Mouse (Mus musculus) Patski (cell line): ENCODE results near the gene Krtap5-4. TPM values are rescaled to one million over a fixed set of nuclear protein-coding genes. Genes with fewer than 3 reads are reported as not detected.

Experiments used
- ATAC-seq: fragments of 100-300 bp; one replicate; pipeline ENCODE4 v1.8.0; 2021
- CTCF ChIA-PET: fragments of 350-600 bp; sonication (Branson Sonifier 250); formaldehyde crosslinking; loops from one replicate; lab custom pipeline; 2022; ENCODE audit warnings: inconsistent platforms; lab: Charles Lee
- POLR2A ChIA-PET: fragments of 350-600 bp; sonication (Branson Sonifier 250); formaldehyde crosslinking; loops from one replicate; lab custom pipeline; 2022; ENCODE audit warnings: antibody characterized with exemption, inconsistent platforms; lab: Charles Lee
- DNase-seq: peaks from one replicate; pipeline ENCODE4 v3.0.0-alpha.2; 2011; ENCODE audit warnings: low read depth, low spot score
- H3K27me3 ChIP-seq: fragments of 371-371 bp; one replicate; pipeline ENCODE4 v1.5.1; 2021
- CTCF ChIP-seq: fragments of 100-300 bp; IDR thresholded peaks from one replicate; pipeline ENCODE4 v1.5.1; 2021
- in situ Hi-C: fragments of 300-500 bp; cut with MboI; formaldehyde crosslinking; loops from 3 replicates; pipeline ENCODE4 v1.11.1; 2018; ENCODE audit warnings: low pct_unique_long_range_greater_than_20kb, mixed read lengths
- polyA plus RNA-seq: library from polyadenylated mRNA; unstranded; gene quantifications from one replicate; pipeline ENCODE4 v1.2.3, GENCODE M21; 2021

Krtap5-4 gene
- polyA plus RNA-seq, 1 experiment from 2014 or later = not detected

DNA sequence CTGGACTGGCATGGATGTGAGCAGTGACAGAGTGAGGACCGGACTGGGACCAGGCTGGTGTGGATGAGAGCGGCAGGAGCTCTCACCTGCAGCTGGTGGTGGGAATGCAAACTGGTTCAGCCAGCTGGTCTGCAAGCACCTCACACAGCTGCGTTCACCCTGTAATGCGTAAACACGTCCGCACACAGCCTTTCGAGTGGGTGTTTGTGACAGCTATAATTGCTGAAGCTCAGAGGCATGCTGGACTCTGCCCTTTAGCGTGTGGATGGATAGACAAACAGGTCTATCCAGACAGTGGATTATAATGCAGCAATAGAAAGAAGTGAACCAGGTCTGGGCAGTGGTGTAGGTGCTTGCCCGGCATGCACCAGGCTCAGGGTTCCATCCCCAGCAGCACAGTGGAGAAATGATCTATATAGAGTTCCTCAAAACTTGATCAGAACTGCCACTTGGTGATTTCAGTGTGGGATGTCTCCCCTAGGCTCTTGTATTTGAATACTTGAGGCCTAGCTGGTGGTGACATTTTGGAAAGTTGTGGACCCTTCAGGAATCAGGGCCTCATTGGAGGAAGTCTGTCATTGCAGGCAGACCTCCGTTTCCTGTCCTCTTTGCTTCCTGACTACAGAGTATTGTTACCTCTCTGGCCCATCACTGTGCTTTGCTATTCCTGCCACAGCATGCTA is 38.4 kb downstream of the Krtap5-4 start:
- no peak for ATAC-seq
- no peak for TF ChIP-seq CTCF

GRCm38 (mm10) chr7:142342247-142342640 is 38.9 kb downstream of the Krtap5-4 start:
- DNase-seq = no peak
- no peak for ATAC-seq
- in situ Hi-C loops = no loop called here
- ChIA-PET CTCF (interaction anchor here (0.9 kb wide), 1 partner anchor 95 kb away, joined by 3 read pairs; no protein-coding TSS in a partner anchor), POLR2A (interaction anchor here (0.6 to 1.2 kb wide), 2 partner anchors 13 to 55 kb away, joined by 3 read pairs; no protein-coding TSS in a partner anchor)
- no peaks in the 10 kb centered on the region for H3K27me3 ChIP-seq
- TF ChIP-seq CTCF = no peak

More for the DNA sequence above, 38.4 kb downstream of the Krtap5-4 start:
- DNase-seq = no peak
- in situ Hi-C loops = no loop called here
- H3K27me3 ChIP-seq = no peaks in the 10 kb centered on the region
- CTCF ChIA-PET = interaction anchor here (0.9 to 2.6 kb wide), 2 partner anchors 9 to 96 kb away, joined by 3 to 10 read pairs; no protein-coding TSS in a partner anchor
- POLR2A ChIA-PET = interaction anchor here (0.6 kb wide), 1 partner anchor 56 kb away, joined by 3 read pairs; no protein-coding TSS in a partner anchor

DNA sequence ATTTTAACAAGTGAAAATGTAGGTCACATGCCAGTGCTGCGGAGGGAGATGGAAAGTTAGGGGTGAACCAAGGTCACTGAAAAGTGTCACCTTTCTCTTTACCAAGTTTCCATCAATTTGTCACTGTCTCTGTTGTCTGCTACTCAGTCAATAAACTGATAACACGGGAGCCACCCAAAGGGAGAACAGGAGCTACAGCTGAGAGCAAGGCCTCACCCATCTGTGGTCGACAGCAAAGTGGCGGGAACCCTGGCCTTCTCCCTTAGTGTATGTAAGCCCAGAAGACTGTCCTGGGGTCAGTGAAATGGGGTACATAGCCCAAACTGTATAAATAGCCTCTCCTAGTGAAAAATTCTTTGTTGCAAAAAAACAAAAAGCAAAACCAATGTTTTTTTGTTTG is 44.2 kb downstream of the Krtap5-4 start:
- POLR2A ChIA-PET = interaction anchor here (0.7 kb wide), 1 partner anchor 245 kb away, joined by 3 read pairs; no protein-coding TSS in a partner anchor
- TF ChIP-seq CTCF = no peak
- H3K27me3 ChIP-seq = no peaks in the 10 kb centered on the region
- in situ Hi-C loops = no loop called here
- ATAC-seq (no peak), DNase-seq (no peak)
- CTCF ChIA-PET = interaction anchor here (1.0 kb wide), 1 partner anchor 88 kb away, joined by 3 read pairs; no protein-coding TSS in a partner anchor

GRCm38 (mm10) chr7:142349308-142349961 is 46.1 kb downstream of the Krtap5-4 start:
- H3K27me3 ChIP-seq = no peaks in the 10 kb centered on the region
- DNase-seq = no peak
- ChIA-PET CTCF (interaction anchor here (2.0 to 3.0 kb wide), 2 partner anchors 9 to 15 kb away, joined by 8 to 10 read pairs; no protein-coding TSS in a partner anchor), POLR2A (interaction anchor here (0.6 kb wide), 1 partner anchor 88 kb away, joined by 6 read pairs; no protein-coding TSS in a partner anchor)
- no peak for ATAC-seq
- TF ChIP-seq CTCF = no peak
- in situ Hi-C loops = no loop called here

DNA sequence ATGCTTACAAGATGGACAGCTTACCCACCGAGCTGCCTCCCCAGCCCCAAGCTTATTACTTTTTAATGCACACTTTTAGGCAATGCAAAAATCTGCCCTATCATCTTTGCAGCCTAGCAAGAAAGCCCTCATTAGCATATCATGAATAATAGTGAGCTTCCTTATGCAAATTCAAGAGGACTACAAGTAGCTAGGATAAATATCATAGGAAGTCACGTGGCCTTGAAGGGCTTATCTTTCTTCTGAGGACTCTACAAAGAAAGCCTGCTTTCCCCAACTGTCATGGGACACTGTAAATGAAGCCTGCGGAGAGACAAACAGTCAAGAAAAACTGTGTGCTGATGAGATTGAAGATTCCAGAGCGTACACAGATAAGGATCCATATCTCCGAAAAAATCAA is 48.2 kb downstream of the Krtap5-4 start:
- H3K27me3 ChIP-seq = no peaks in the 10 kb centered on the region
- no peak for DNase-seq
- no peak for ATAC-seq
- POLR2A ChIA-PET = no interaction called here
- TF ChIP-seq CTCF = no peak
- in situ Hi-C loops = no loop called here
- CTCF ChIA-PET = interaction anchor here (1.6 to 3.0 kb wide), 3 partner anchors 11 to 88 kb away, joined by 5 to 10 read pairs (median 8); no protein-coding TSS in a partner anchor

DNA sequence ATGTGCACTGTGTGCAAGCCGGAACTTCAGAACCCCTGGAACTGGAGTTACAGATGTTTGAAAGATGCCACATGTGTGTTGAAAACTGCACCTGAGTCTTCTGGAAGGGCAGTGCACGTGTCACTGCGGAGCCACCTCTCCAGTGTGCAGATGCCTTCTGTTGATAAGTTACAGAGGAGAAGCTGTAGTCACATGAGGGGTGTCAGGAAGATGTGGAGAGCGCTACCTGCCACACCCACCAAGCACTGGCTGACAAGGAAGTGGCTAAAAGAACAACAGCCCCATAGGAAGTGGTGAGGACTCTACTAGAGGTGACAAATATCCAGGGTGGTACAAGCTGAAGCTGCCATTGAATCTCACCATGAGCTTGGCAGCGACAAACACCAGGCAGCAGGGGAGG is 50.5 kb downstream of the Krtap5-4 start:
- in situ Hi-C loops = no loop called here
- no peak for DNase-seq
- no peak for TF ChIP-seq CTCF
- no peaks in the 10 kb centered on the region for H3K27me3 ChIP-seq
- ChIA-PET CTCF (interaction anchor here (2.2 kb wide), 1 partner anchor 10 kb away, joined by 7 read pairs; no protein-coding TSS in a partner anchor), POLR2A (interaction anchor here (0.6 kb wide), 1 partner anchor 104 kb away, joined by 6 read pairs; no protein-coding TSS in a partner anchor)
- no peak for ATAC-seq

Other genes with a start within 250 kb of the Krtap5-4 start
- 35.2 TPM for gene Mob2, start 242.5 kb upstream of the Krtap5-4 start, polyA plus RNA-seq
- gene Dusp8, start 207.7 kb upstream of the Krtap5-4 start, polyA plus RNA-seq = 15.2 TPM
- gene Gm45618, start 182.8 kb upstream of the Krtap5-4 start, polyA plus RNA-seq = not detected
- gene Gm39115, start 167.5 kb upstream of the Krtap5-4 start, polyA plus RNA-seq = not detected
- gene Gm45337, start 158.9 kb upstream of the Krtap5-4 start, polyA plus RNA-seq = not detected
- gene Gm29735, start 146.4 kb upstream of the Krtap5-4 start, polyA plus RNA-seq = not detected
- not detected for gene Gm4553, start 137.8 kb upstream of the Krtap5-4 start, polyA plus RNA-seq
- not detected for gene Krtap5-2, start 127.5 kb upstream of the Krtap5-4 start, polyA plus RNA-seq
- not detected for gene Gm10153, start 113.2 kb upstream of the Krtap5-4 start, polyA plus RNA-seq
- not detected for gene Krtap5-3, start 102.2 kb upstream of the Krtap5-4 start, polyA plus RNA-seq
- not detected for gene Gm7579, start 91.7 kb upstream of the Krtap5-4 start, polyA plus RNA-seq
- not detected for gene Krtap5-5, start 73.6 kb upstream of the Krtap5-4 start, polyA plus RNA-seq
- gene Gm40460, start 62.5 kb upstream of the Krtap5-4 start, polyA plus RNA-seq = not detected
- not detected for gene Gm2431, start 45.2 kb upstream of the Krtap5-4 start, polyA plus RNA-seq
- not detected for gene Gm4559, start 29.2 kb upstream of the Krtap5-4 start, polyA plus RNA-seq
- not detected for gene Krtap5-1, start 6.4 kb upstream of the Krtap5-4 start, polyA plus RNA-seq
- 325 TPM for gene Ifitm10, start 70.2 kb downstream of the Krtap5-4 start, polyA plus RNA-seq
- 1,155 TPM for gene Gm49369, start 79.1 kb downstream of the Krtap5-4 start, polyA plus RNA-seq
- 3,389 TPM for gene Ctsd, start 84.5 kb downstream of the Krtap5-4 start, polyA plus RNA-seq
- 11.5 TPM for gene Syt8, start 131.3 kb downstream of the Krtap5-4 start, polyA plus RNA-seq
- gene Tnni2, start 138.3 kb downstream of the Krtap5-4 start, polyA plus RNA-seq = 1.5 TPM
- 15.5 TPM for gene Lsp1, start 157.3 kb downstream of the Krtap5-4 start, polyA plus RNA-seq
- gene Tnnt3, start 195.3 kb downstream of the Krtap5-4 start, polyA plus RNA-seq = 0.22 TPM
- 6.9 TPM for gene Mrpl23, start 229.1 kb downstream of the Krtap5-4 start, polyA plus RNA-seq